Mouse (Mus musculus): ENCODE measurements around the gene Igsf6.

Igsf6 gene

DNA sequence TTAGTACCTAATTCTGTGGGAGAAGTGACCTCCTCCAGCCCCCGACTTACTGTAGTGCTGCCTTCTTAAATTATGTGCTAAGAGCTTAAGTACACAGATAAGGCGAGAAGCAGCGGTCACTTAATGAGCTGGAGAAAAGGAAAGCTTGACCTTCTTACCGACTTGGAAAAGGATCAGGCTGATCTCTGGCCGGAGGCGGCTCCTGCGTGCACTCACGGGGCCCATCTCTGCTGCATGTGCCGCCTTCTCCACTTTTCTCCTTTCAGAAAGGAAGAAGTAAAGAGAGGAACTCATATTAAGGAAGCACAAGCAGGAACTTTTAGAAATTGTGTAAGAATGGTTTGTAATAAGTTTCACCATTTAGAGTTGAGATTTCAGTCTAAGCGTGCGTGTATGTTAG, at the start of gene Igsf6:
Igsf6 (minus strand) TSS at position 292 of the 400 bp plus-strand sequence.
- peak; percentile 20 for DNase-seq (ENCODE audit: low spot score)

DNA sequence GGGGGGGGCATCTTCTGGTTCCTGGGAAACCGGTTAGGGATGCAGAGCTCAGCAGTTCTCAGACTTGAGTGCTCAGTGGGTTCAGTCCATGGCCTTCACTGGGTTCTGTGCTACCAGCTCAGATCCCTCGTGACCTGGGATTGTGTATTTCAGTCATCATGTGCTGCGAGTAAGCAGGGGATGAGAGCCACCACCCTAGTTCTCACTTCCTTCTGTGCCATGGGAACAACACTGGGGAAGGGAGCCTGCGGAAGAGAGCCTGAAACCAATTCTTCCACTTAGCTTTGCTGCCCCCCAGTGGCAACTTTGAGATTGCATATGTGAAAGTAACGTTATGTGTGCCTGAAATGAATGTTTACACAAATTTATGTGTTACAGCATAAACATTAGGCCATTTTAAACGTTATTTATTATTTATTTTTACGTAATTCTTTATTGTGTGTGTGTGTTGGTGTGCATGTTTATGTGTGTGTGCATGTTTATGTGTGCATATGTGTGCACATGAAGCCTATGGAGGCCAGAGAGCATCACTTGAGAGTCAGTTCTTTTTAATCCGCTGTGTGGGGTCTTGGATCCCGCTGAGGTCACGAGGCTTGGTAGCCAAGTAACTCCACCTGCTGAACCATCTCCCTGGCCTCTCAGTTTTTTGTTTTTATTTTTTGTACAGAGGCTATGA, 45.9 kb upstream of the Igsf6 start:
- DNase-seq (ENCODE audit: low spot score) = peak; percentile 82

GRCm38 (mm10) chr7:121111762-121112161, 37.4 kb upstream of the Igsf6 start:
- DNase-seq (ENCODE audit: low spot score) = no peak

GRCm38 (mm10) chr7:121111321-121111720, 36.9 kb upstream of the Igsf6 start:
- DNase-seq (ENCODE audit: low spot score) = peak; percentile 8

- no peak for DNase-seq (ENCODE audit: low spot score)
Observed at GRCm38 (mm10) chr7:121107851-121108250, 33.5 kb upstream of the Igsf6 start.

- DNase-seq (ENCODE audit: low spot score) = no peak
Observed at GRCm38 (mm10) chr7:121098614-121099389, 24.4 kb upstream of the Igsf6 start.

GRCm38 (mm10) chr7:121093026-121093425, 18.7 kb upstream of the Igsf6 start:
- DNase-seq (ENCODE audit: low spot score) = no peak

DNA sequence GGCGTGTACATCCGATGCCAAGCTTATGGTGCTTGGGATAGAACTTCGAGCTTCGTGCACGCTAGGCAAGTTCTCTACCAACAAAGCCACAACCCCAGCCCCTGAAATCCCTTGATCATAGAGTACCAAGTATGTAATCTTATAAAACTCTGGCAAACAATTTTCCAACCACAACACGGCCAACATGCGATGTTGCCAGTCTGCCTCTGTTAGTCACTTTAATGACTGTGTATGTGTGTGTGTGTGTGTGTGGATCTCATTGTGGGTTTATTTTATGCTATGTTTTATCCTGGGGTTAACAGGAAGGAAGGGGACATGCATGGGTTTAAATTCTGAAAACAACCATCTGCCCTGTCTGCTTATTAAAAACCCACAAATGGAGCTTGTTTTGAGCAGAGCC, 16.4 kb upstream of the Igsf6 start:
- no peak for DNase-seq (ENCODE audit: low spot score)

GRCm38 (mm10) chr7:121088745-121089144, 14.4 kb upstream of the Igsf6 start:
- DNase-seq (ENCODE audit: low spot score) = no peak

- no peak for DNase-seq (ENCODE audit: low spot score)
Observed at GRCm38 (mm10) chr7:121085500-121085899, 11.1 kb upstream of the Igsf6 start.

DNA sequence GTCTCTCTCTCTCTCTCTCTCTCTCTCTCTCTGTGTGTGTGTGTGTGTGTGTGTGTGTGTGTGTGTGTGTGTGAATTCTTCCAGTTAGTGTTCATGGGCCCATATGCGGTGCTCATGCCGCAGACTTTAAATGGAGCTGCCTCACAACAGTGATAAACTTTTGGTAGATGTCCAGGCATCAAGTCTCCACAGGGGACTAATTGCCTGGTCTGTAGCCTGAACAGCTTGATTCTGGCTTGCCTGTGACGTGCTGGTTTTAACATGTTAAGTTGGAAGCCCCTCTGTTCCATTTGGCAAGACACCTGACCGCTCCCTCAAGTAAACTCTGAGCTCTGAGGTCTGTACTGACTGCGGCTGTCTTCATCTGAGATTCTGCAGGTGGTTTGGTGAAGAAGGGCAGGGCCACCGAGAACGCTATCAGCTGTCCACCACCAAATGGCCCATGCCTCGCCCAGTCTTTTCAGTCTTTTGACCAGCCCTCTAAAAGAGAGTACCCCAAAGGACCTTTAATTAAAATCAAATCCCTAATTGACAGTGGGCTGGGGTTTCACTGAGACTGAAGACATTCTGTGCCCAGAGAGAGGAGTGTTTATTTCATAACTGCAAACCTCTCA, 10.6 kb upstream of the Igsf6 start:
- no peak for DNase-seq (ENCODE audit: low spot score)

DNA sequence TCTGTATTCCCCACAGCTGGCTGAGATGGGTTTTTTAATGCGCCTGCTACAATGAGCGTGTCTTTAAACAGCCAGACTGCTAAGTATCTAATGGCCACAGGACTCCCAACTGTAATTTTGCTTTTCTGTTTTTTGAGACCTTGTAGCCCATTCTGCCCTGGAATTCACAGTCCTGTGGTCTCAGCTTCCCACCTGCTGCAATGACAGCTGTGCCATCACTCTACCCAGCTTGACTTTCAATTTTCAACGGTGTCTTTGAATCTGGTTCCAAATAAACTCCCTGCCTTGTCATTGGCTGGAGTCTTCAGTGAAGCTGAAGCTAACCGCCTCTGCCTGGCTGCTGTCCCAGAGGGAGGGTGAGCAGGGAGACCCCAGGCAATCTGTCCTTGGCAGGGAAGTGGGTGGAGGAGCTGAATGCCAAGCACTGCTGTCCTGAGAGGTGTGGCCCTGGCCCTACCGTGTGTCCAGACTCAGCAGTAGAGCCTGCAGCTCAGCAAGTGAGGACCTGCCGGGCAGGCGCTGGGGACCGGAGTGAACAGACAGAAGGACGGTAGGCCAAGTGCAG, 8.7 kb upstream of the Igsf6 start:
- DNase-seq (ENCODE audit: low spot score) = no peak

- DNase-seq (ENCODE audit: low spot score) = no peak
Observed at GRCm38 (mm10) chr7:121081816-121082215, 7.4 kb upstream of the Igsf6 start.

DNA sequence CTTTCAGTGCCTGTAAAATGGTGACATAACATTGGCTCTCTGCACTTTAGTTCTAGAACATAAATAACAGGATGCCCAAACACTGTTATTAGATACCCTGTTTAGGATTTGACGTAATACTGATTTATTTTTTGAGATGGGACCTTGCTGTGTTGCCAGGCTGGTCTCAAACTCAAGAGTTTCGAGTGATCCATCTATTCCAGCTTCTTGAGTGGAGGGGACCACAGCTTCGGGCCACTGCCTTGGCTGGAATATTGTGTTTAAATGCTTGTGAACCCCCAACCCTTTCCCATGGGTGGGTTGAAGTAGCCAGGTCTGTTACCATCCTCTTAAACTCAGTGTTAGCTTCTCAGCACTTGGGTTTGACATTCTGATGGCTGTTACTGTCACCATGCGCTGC, 7.0 kb upstream of the Igsf6 start, which contains the start of gene Otoa:
Otoa (plus strand) TSS at position 301 of the 400 bp plus-strand sequence.
- no peak for DNase-seq (ENCODE audit: low spot score)

DNA sequence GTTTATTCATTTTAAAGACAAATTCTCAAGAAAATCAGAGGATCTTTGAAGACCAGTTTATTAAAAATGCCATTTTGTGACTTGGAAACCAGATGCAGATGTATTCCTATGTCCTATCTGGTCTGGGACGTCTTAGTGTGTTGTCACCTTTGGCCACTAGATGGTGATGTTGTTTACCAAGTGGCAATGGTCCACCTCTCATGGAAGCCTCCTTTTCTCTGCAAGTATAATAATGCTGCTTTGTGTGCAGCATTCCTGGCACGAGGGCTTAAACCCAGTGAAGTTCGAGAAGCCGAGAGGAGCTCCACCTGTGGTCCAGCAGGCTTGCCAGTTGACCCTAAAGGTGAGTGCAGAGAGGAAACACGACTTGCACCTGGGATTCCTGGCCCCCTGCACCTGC, 3.5 kb upstream of the Igsf6 start:
- peak; percentile 75 for DNase-seq (ENCODE audit: low spot score)

DNA sequence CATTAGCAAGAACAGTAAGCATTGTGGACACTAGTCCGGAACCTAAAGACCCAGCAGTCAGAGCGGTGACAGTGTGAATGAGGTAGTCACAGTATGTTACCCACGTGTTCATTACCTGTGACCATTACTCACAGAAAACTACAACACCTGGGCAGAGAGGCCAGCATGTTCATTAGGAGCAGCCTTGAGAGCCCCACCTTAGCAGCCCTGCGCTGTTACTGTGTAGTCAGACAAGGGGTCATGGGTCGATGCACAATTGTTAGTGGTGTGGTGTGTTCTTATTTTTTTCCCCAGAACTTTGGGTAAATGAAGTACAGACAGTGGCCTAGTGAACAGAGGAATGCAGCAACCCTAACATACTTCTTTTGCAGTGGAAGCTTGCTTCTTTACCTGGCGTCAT, 2.9 kb upstream of the Igsf6 start:
- no peak for DNase-seq (ENCODE audit: low spot score)

DNA sequence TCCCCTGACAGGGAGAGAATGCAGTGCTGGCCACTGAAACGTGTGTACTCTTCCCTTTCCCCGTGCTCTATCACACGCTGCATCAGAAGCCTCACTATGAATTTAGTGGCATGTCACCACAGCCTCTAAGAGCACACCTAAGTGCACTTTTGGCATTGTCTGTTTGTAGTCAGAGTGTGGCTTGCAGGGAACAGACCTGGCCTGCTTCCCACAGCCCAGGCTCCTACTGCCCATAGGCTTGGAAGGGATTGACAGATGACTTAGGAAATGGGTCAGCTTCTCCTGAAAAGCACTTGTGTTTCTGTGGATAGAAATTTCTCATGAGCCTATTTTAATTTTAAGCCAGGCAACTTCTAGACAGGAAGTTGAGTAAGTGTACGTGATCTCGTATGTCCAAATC, 1.0 kb upstream of the Igsf6 start:
- DNase-seq (ENCODE audit: low spot score) = no peak

GRCm38 (mm10) chr7:121074801-121075400, 529 bp upstream of the Igsf6 start:
- no peak for DNase-seq (ENCODE audit: low spot score)

- DNase-seq (ENCODE audit: low spot score) = no peak
Observed at GRCm38 (mm10) chr7:121072506-121072905, 1.9 kb downstream of the Igsf6 start.

DNA sequence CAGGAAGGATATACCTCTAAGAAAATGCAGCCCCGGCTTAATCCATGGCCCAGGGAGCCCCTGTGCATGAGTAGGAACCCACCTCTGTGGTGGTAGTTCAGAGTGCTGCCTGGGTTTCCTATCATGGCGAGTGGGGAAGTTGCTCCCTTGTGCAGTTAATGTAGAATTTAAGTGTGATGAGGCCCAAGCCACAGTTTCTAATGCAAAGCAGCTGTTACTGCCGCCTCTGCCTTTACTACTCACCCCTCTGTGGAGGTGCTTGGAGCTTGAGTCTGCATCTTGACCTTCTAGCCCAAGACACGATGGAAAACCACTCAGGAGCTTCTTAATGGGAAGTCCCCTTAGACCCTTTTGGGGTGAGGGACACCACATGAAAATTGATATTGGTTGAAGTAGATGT, 3.1 kb downstream of the Igsf6 start:
- no peak for DNase-seq (ENCODE audit: low spot score)

DNA sequence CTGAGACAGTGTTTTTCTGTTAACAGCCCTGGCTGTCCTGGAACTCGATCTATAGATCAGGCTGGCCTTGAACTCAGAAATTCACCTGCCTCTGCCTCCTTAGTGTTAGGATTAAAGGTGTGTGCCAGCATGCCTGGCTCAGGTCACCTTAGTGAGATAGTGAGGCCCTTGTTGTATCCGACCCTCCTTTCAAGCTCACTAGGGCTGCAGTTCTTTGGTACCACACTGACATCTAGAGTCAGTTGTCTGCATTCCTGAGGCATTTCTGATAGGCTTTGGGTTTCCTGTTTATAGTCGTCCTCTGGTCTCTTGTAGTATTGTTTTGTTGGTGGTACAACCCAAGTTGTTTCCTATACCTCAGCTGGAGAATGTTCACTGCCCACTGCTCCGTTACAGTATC, 10.1 kb downstream of the Igsf6 start:
- peak; percentile 53 for DNase-seq (ENCODE audit: low spot score)

DNA sequence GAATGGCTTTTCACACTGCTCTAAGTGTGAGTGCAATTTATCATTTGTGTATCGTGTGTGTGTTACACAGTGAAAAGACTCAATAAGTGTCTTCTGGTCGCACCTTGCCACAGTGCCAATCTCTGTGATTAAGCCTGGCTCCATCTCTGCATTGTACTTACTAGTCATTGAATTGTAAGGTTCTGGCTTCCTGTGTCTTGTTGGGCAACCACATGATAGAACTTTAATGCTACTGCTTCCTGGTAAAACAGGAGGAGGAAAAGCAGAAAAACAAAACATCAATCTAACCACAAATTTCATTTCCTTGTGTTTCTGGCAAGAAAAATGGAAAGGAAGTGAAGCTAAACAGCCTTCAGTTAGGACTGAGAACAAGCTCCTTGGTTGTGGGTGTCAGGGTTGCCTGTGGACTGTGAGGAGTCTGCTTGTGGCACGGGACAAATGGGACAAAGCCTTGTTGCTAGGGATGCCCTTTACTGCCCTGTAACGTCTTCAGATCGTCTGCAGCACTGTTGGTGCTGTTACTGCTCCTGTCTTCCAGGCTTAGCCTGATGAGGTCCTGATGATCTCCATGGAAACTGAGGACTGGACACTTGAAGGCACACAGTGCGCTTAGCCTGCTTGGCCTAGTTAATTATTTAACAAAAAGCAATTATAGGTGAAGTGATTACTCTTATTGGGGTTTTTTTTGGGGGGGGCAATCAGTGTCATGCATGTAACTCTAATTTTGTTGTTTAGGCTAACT, 14.7 kb downstream of the Igsf6 start:
- no peak for DNase-seq (ENCODE audit: low spot score)
